Mouse (Mus musculus) NIH3T3 (cell line): ENCODE data around the gene Pcnt.

Experiments
- DNase-seq: peaks from one replicate; pipeline ENCODE4 v3.0.0-alpha.2; 2012; ENCODE audit warnings: low read depth

Gene Pcnt

GRCm38 (mm10) chr10:76442178-76443088 is at the start of gene Pcnt:
Gene Pcnt, minus strand, starts transcription at chr10:76442786.
- DNase-seq: peak; percentile 100

- no peak for DNase-seq
These were observed 46.6 kb upstream of the Pcnt start for GRCm38 (mm10) chr10:76489205-76489604.

- DNase-seq: no peak
These were observed 45.7 kb upstream of the Pcnt start for GRCm38 (mm10) chr10:76488265-76488664.

DNA sequence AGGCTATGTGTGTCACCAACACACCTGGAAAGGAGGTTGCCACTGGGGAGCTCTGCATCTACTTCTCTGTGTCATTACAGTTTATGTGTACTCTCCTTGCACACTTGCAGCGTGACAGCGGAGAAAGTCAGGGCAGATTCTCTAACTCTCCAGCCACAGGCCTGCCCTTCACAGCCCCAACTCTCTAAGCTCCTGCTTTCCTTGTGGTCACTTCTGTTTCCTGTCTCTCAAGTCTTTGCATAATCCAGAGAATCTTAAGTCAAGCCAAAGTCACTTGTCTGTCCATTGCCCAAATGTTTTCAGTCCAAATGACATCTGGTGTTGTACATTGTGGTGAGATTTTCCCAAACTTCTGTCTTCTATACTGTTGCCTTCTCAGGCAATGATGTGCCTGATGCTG is 43.7 kb upstream of the Pcnt start:
- DNase-seq: no peak

- DNase-seq: no peak
These were observed 38.9 kb upstream of the Pcnt start for GRCm38 (mm10) chr10:76481480-76481879.

DNA sequence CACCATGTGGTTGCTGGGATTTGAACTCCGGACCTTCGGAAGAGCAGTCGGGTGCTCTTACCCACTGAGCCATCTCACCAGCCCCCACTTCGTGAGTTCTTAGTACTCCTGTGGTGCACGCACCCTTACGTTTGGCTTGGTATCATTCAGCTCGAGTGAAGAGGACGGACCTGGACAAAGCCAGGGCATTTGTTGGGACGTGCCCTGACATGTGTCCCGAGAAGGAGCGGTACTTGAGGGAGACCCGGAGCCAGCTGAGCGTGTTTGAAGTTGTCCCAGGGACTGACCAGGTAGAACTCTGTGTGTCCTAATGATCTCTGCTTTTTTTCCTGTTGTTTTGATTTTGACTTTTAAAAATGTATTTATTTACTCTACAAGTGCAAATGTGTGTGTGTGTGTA is 38.3 kb upstream of the Pcnt start:
- DNase-seq: no peak

- no peak for DNase-seq
These were observed 31.2 kb upstream of the Pcnt start for GRCm38 (mm10) chr10:76473759-76474158.

GRCm38 (mm10) chr10:76468203-76469162 is 25.9 kb upstream of the Pcnt start, which contains the start of the genes Mcm3ap and Ybey:
Gene Mcm3ap, plus strand, starts transcription at chr10:76468927.
Gene Ybey, minus strand, starts transcription at chr10:76469114.
- peak; percentile 94 for DNase-seq

DNA sequence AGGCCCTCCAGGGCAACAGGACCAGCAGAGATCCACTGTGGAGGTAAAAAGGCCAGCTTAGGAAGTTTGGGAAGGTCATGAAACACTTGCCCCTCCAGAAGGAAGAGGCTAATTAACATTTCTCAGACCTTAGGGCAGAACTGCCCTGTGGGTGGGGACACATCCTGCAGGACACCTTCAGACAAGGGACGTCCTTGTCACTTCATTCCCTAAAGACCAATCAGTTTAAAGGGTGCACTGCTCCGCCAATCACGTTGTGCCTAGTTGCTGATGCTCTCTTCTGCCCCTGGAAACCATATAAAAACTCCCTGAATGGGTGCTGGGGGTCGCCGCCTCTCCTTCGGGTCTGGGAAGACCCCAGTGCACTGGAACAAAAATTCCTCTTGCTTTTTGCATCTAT is 20.1 kb upstream of the Pcnt start:
- DNase-seq: no peak

DNA sequence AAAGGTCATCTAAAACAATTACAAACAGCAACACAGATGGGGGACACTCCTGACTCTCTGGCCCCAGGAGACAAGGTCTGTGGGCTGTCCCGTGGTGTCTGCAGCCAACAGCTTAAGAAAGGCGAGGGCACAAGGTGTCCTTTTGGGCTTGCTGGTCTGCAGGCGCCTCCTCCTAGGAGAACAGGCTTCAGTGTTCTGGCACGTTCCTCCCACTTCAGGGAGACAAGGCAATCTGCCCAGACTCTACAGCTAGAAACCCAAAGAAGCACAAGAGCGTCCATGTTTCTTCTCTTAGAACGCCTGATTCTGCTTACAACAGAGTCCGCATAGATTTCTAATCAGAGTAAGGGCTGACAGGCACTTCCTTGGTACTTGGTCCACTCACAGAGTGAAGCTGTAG is 19.7 kb upstream of the Pcnt start:
- no peak for DNase-seq

- DNase-seq: peak; percentile 39
These were observed 18.7 kb upstream of the Pcnt start for GRCm38 (mm10) chr10:76461255-76461654.

GRCm38 (mm10) chr10:76455289-76455688 is 12.7 kb upstream of the Pcnt start:
- peak; percentile 86 for DNase-seq

DNA sequence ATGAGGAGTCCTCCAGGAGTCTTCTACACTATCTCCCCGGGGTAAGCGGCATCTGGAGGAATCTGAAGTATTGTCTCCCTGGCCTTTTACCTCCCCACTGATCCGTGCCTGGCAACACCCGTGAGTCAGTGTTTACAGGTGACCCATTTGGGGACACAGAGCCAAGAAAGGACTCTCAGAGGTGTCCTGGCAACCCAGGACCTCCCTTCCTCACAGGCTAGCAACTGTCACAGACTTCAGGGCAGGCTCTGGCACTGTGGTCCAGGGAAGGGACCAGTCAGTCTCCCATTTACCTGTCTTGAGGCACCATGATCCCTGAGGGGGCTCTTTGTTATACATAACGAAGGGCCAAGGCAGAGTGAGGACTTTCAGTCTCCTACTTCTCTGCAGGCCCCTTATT is 6.3 kb upstream of the Pcnt start, which contains the start of gene 2610028H24Rik:
2610028H24Rik (plus strand) TSS at position 231 of the 400 bp plus-strand sequence.
- no peak for DNase-seq

- DNase-seq: peak; percentile 46
These were observed 5.0 kb upstream of the Pcnt start for GRCm38 (mm10) chr10:76447406-76448229.

DNA sequence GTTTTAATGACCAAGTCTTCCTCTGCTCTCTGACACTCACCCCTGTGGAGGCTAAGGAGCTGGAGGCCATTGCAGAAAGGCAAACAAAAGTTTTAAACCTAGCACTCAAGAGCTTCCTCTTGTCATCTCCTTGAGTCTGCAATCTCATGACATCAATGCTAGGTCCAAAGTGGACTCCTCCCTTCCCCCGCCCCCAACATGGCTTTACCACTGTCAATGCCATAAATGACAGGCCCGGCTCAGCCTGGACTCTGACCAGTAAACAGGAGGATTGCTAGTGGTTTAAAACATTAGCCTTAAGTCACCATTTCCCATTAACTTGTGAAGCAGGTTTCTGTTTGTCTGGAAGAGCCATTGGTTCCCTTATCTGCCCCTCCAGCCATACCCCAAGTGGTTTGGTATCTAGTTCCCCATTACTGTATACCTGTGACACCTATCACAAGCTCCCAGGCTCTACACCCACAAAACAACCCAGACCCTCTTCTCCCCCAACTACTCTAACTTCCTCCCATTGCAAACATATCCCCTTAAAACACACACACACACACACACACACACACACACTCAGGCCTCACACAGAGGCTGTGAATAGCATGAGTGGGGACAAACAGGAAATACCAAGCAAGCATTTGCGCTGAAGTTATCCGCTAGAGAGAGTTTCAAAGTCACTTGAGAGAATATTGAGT is 3.6 kb upstream of the Pcnt start:
- DNase-seq: no peak

GRCm38 (mm10) chr10:76440281-76440680 is 2.3 kb downstream of the Pcnt start, which contains the start of gene AC141477.1:
Gene AC141477.1, minus strand, starts transcription at chr10:76440444.
- DNase-seq: no peak

GRCm38 (mm10) chr10:76439107-76439890 is 3.3 kb downstream of the Pcnt start:
- DNase-seq: no peak

GRCm38 (mm10) chr10:76433925-76434324 is 8.7 kb downstream of the Pcnt start:
- DNase-seq: no peak

- no peak for DNase-seq
These were observed 16.9 kb downstream of the Pcnt start for GRCm38 (mm10) chr10:76425674-76426073.

- no peak for DNase-seq
These were observed 25.8 kb downstream of the Pcnt start for GRCm38 (mm10) chr10:76416811-76417210.
